Mouse (Mus musculus) erythroblast, embryonic 14.5 days (primary cell): ENCODE measurements around the gene Tbx20.

ENCODE experiments used
- GATA1 ChIP-seq: IDR thresholded peaks from 2 replicates; pipeline ENCODE4 v1.6.1; 2012; ENCODE audit warnings: low read length, inconsistent platforms, mixed read lengths
- TAL1 ChIP-seq: IDR thresholded peaks from 3 replicates; pipeline ENCODE4 v1.6.1; 2012; ENCODE audit warnings: low read length, inconsistent platforms, mixed read lengths

GRCm38 (mm10) chr9:24773171-24773570 lies 932 bp downstream of the Tbx20 start:
- no peak for TF ChIP-seq TAL1
- TF ChIP-seq GATA1 = no peak
